Mouse (Mus musculus): Measurements from ENCODE around the gene Gm10228. TPM values are rescaled to one million over a fixed set of nuclear protein-coding genes. Genes with fewer than 3 reads are reported as not detected.
"Not testable (repeated sequence)": the region's sequence is repeated elsewhere in the genome, so short reads cannot be mapped to it uniquely, and the experiment has no call there.

Gm10228 gene
- not detected for total RNA-seq (2021)
- long read RNA-seq, experiment 1 = 0 reads
- long read RNA-seq, experiment 2 = 0 reads

GRCm38 (mm10) chr16:89041372-89041771, at the start of gene Gm10228:
Gene Gm10228, minus strand, starts transcription at chr16:89041472.
- DNase-seq (ENCODE audit: low spot score in 2 of 2); H3K4me3 ChIP-seq; H3K27ac ChIP-seq: not testable (repeated sequence)

- not testable (repeated sequence) for H3K27ac ChIP-seq; H3K4me3 ChIP-seq; DNase-seq (ENCODE audit: low spot score in 2 of 2)
These were observed 29.8 kb upstream of the Gm10228 start for GRCm38 (mm10) chr16:89071041-89071440.

GRCm38 (mm10) chr16:89063902-89064301, 22.6 kb upstream of the Gm10228 start, which contains the start of gene 1110025L11Rik:
Gene 1110025L11Rik, minus strand, starts transcription at chr16:89064002.
- H3K4me3 ChIP-seq; H3K27ac ChIP-seq; DNase-seq (ENCODE audit: low spot score in 2 of 2): not testable (repeated sequence)

GRCm38 (mm10) chr16:89047783-89048182, 6.5 kb upstream of the Gm10228 start, which contains the start of gene Krtap6-5:
Gene Krtap6-5, minus strand, starts transcription at chr16:89047883.
- Histone ChIP-seq H3K27ac (no peak within 1 kb of the TSS), H3K4me3 (no peak within 1 kb of the TSS)
- TF ChIP-seq CTCF (conservative IDR thresholded peaks at IDR 0.05) = no peak
- no peak for DNase-seq (ENCODE audit: low spot score in 2 of 2)

- not testable (repeated sequence) for DNase-seq (ENCODE audit: low spot score in 2 of 2); H3K4me3 ChIP-seq; H3K27ac ChIP-seq
These were observed 9.9 kb downstream of the Gm10228 start, which contains the start of gene Krtap6-1 for GRCm38 (mm10) chr16:89031399-89031798. Gene Krtap6-1, plus strand, starts transcription at chr16:89031699.

GRCm38 (mm10) chr16:89014984-89015383, 26.3 kb downstream of the Gm10228 start, which contains the start of gene Gm10229:
Gene Gm10229, plus strand, starts transcription at chr16:89015284.
- H3K27ac ChIP-seq; H3K4me3 ChIP-seq; DNase-seq (ENCODE audit: low spot score in 2 of 2): not testable (repeated sequence)

- H3K27ac ChIP-seq = no peak overlapping the region
- H3K4me3 ChIP-seq = no peak overlapping the region
- DNase-seq (ENCODE audit: low spot score in 2 of 2) = no peak
- no peak for TF ChIP-seq CTCF (conservative IDR thresholded peaks at IDR 0.05)
These were observed 27.3 kb downstream of the Gm10228 start for GRCm38 (mm10) chr16:89013973-89014372.

GRCm38 (mm10) chr16:89010659-89011058, 30.6 kb downstream of the Gm10228 start, which contains the start of gene Krtap22-2:
Gene Krtap22-2, minus strand, starts transcription at chr16:89010759.
- no peak for TF ChIP-seq CTCF (conservative IDR thresholded peaks at IDR 0.05)
- Histone ChIP-seq H3K4me3 (no peak within 1 kb of the TSS), H3K27ac (no peak within 1 kb of the TSS)
- DNase-seq (ENCODE audit: low spot score in 2 of 2) = no peak

Other genes starting within 250 kb of the Gm10228 start
- gene Gm20741, start 229.3 kb downstream of the Gm10228 start, total RNA-seq (2021) = not detected
- gene Krtap15, start 221.3 kb downstream of the Gm10228 start, total RNA-seq (2021) = not detected
- gene Krtap14, start 215.3 kb downstream of the Gm10228 start, total RNA-seq (2021) = not detected
- not detected for gene Krtap19-1, start 172.1 kb downstream of the Gm10228 start, total RNA-seq (2021)
- not detected for gene Krtap19-2, start 167.2 kb downstream of the Gm10228 start, total RNA-seq (2021)
- gene Krtap19-3, start 163.4 kb downstream of the Gm10228 start, total RNA-seq (2021) = not detected
- gene Krtap19-4, start 156.4 kb downstream of the Gm10228 start, total RNA-seq (2021) = not detected
- gene Krtap19-5, start 145.0 kb downstream of the Gm10228 start, total RNA-seq (2021) = not detected
- not detected for gene Krtap19-9b, start 109.2 kb downstream of the Gm10228 start, total RNA-seq (2021)
- not detected for gene Krtap16-3, start 78.6 kb downstream of the Gm10228 start, total RNA-seq (2021)
- gene Krtap22-2, start 30.7 kb downstream of the Gm10228 start, total RNA-seq (2021) = not detected
- gene Gm10229, start 26.2 kb downstream of the Gm10228 start, total RNA-seq (2021) = not detected
- gene Krtap6-1, start 9.8 kb downstream of the Gm10228 start, total RNA-seq (2021) = not detected
- not detected for gene Krtap6-5, start 6.4 kb upstream of the Gm10228 start, total RNA-seq (2021)
- not detected for gene 1110025L11Rik, start 22.5 kb upstream of the Gm10228 start, total RNA-seq (2021)
- gene Krtap6-3, start 42.5 kb upstream of the Gm10228 start, total RNA-seq (2021) = not detected
- not detected for gene Gm6358, start 99.4 kb upstream of the Gm10228 start, total RNA-seq (2021)
- gene Gm10061, start 109.6 kb upstream of the Gm10228 start, total RNA-seq (2021) = not detected
- not detected for gene Gm9789, start 116.5 kb upstream of the Gm10228 start, total RNA-seq (2021)
- not detected for gene Gm7735, start 128.0 kb upstream of the Gm10228 start, total RNA-seq (2021)
- gene 1110057P08Rik, start 133.3 kb upstream of the Gm10228 start, total RNA-seq (2021) = not detected
- not detected for gene Krtap20-2, start 164.4 kb upstream of the Gm10228 start, total RNA-seq (2021)